Mouse (Mus musculus) hindbrain, postnatal 0 days (tissue): ENCODE measurements around the gene Mfsd2a. TPM values are rescaled to one million over a fixed set of nuclear protein-coding genes. Genes with fewer than 3 reads are reported as not detected.

Experiments used
- ATAC-seq: fragments of 200-750 bp; cut with Nextera tagmentation; 2 replicates; pipeline ENCODE4 v1.8.0; 2017; ENCODE audit warnings: mild to moderate bottlenecking, moderate TSS enrichment, moderate library complexity
- DNase-seq: peaks from one replicate; pipeline ENCODE4 v3.0.0-alpha.2; 2015; ENCODE audit warnings: low spot score
- H3K27ac ChIP-seq: fragments of 300-500 bp; sonication (generic); 2 replicates; pipeline ENCODE4 v1.5.1; 2014; ENCODE audit warnings: mild to moderate bottlenecking
- H3K27me3 ChIP-seq: fragments of 300-500 bp; sonication (generic); 2 replicates; pipeline ENCODE4 v1.6.1; 2014; ENCODE audit warnings: low read length, mixed read lengths; ENCODE audit not compliant: insufficient read depth
- H3K36me3 ChIP-seq: fragments of 300-500 bp; sonication (generic); 2 replicates; pipeline ENCODE4 v1.6.1; 2014; ENCODE audit warnings: low read length, mixed read lengths; ENCODE audit not compliant: insufficient read depth
- H3K4me1 ChIP-seq: fragments of 300-500 bp; sonication (generic); 2 replicates; pipeline ENCODE4 v1.6.1; 2014; ENCODE audit warnings: antibody characterized with exemption, low read length, mixed read lengths; ENCODE audit not compliant: insufficient read depth
- H3K4me2 ChIP-seq: fragments of 300-500 bp; sonication (generic); 2 replicates; pipeline ENCODE4 v1.6.1; 2014; ENCODE audit warnings: low read depth, mild to moderate bottlenecking, low read length, moderate library complexity, mixed read lengths
- H3K4me3 ChIP-seq: fragments of 300-500 bp; sonication (generic); 2 replicates; pipeline ENCODE4 v1.5.1; 2014; ENCODE audit warnings: low read length
- H3K9ac ChIP-seq: fragments of 300-500 bp; sonication (generic); replicated peaks from 2 replicates; pipeline ENCODE4 v1.6.1; 2014; ENCODE audit warnings: mild to moderate bottlenecking, low read length, moderate library complexity, mixed read lengths
- H3K9me3 ChIP-seq: fragments of 300-500 bp; sonication (generic); 2 replicates; pipeline ENCODE4 v1.6.1; 2016; ENCODE audit warnings: low read length, mixed read lengths
- CTCF ChIP-seq: IDR thresholded peaks from 2 replicates; pipeline ENCODE4 v1.5.1; 2016; ENCODE audit warnings: antibody characterized with exemption, control low read depth, low read depth
- WGBS: fragments of 180-500 bp; shearing (Covaris S2); extraction: QIAGEN DNeasy Blood & Tissue Kit; methylation state at CpG from one replicate; pipeline ENCODE4 v1.1.7; 2014; 5-methylcytosine and 5-hydroxymethylcytosine counted together
- polyA plus RNA-seq: library from polyadenylated mRNA; unstranded; fragments of >200 nt; fragmentation: Nextera tagmentation; extraction: Ambion mirVana; gene quantifications from 2 replicates; pipeline ENCODE4 v1.2.1, GENCODE M21; 2015
- total RNA-seq: library from RNA; depleted of rRNA; stranded (reverse); fragments of >200 nt; gene quantifications from 2 replicates; pipeline ENCODE4 v1.2.3, GENCODE M21; 2014

Mfsd2a gene
- total and polyA plus RNA-seq, 2 experiments from 2014 or later, result 34.9 to 68.0 TPM

DNA sequence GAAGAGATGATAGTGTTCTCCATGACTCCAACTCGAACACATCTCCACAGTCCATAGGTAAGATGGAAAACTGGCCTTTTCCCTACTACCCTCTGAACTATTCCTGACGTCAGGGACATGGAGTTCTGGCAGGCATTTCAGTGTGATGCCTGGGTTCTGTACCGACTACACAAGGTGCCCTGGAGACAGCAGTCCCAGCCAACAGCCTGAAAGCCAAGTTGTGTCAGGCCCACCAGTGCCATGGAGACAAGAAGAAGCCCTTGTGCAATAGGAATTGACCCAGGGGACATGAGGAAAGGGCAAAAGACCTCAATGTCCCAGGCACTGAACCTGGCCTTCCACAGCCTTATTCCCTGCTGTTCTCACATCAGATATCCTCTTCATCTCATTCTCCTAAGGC, 18.8 kb upstream of the Mfsd2a start:
- ATAC-seq, result no peak
- no peak for TF ChIP-seq CTCF

DNA sequence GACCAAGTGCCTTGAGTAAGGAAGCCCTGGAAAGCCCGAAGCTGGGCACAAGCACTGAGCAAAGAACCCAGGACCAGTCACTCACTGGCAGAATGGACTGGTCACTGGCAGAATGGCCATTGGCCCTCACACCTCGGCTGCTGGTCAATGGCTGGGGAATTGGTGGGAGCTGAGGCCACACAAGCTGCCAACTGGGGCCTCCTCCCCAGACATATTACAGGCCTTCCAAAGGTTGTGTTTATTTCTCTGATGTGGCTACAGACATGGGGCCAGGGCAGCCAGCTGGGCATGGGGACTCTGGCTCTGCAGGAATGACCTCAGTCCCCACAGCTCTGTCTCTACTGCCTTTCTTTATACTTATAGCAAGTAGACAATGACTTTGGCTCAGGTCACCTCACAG, 17.9 kb upstream of the Mfsd2a start:
- 85% methylated on average over 2 of the region's 2 CpGs for WGBS
- H3K4me1 ChIP-seq, result no peaks in the 10 kb centered on the region
- no peak for TF ChIP-seq CTCF
- no peak overlapping the region for H3K4me3 ChIP-seq
- H3K9me3 ChIP-seq, result no peaks in the 10 kb centered on the region
- no peak for ATAC-seq
- peaks cover 5% of the 10 kb centered on the region; the same call in 1 of the 2 replicates for H3K27me3 ChIP-seq
- no peak for DNase-seq
- H3K36me3 ChIP-seq, result no peaks in the 10 kb centered on the region
- H3K27ac ChIP-seq, result no peak overlapping the region
- no peak overlapping the region for H3K9ac ChIP-seq
- H3K4me2 ChIP-seq, result no peak overlapping the region

More for the DNA sequence above, 18.8 kb upstream of the Mfsd2a start:
- peaks cover 7% of the 10 kb centered on the region; the same call in 1 of the 2 replicates for H3K27me3 ChIP-seq
- no peaks in the 10 kb centered on the region for H3K9me3 ChIP-seq
- no peak overlapping the region for H3K27ac ChIP-seq
- no peak for DNase-seq
- no peak overlapping the region for H3K4me2 ChIP-seq
- no peaks in the 10 kb centered on the region for H3K4me1 ChIP-seq
- H3K36me3 ChIP-seq, result no peaks in the 10 kb centered on the region
- WGBS, result 69% methylated on average over 3 of the region's 3 CpGs
- H3K9ac ChIP-seq, result no peak overlapping the region
- H3K4me3 ChIP-seq, result no peak overlapping the region

DNA sequence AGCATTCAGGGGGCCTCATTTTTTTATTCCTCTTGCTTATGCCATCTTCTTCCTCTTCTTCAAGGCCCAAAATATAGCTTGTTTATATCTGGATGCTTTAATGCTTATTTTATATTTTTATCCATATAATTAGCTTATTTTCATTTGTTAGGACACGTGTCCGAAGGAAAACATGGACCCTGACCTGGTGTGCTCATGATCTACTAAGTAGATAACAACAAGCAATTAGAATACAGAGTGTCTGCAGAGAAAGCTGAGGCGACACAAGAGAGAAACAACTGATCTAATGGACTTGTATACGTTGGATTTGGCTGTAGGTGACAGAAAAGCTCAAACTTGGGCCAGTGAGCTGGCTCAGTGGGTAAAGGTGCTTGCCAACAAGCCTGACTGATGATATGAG, 15.9 kb upstream of the Mfsd2a start:
- no peak for DNase-seq
- no peak overlapping the region for H3K4me2 ChIP-seq
- no peak for ATAC-seq
- H3K36me3 ChIP-seq, result no peaks in the 10 kb centered on the region
- no peaks in the 10 kb centered on the region for H3K9me3 ChIP-seq
- WGBS, result 80% methylated on average over 4 of the region's 4 CpGs
- H3K27ac ChIP-seq, result no peak overlapping the region
- no peak overlapping the region for H3K4me3 ChIP-seq
- H3K9ac ChIP-seq, result no peak overlapping the region
- no peaks in the 10 kb centered on the region for H3K4me1 ChIP-seq
- H3K27me3 ChIP-seq, result no peaks in the 10 kb centered on the region
- no peak for TF ChIP-seq CTCF

DNA sequence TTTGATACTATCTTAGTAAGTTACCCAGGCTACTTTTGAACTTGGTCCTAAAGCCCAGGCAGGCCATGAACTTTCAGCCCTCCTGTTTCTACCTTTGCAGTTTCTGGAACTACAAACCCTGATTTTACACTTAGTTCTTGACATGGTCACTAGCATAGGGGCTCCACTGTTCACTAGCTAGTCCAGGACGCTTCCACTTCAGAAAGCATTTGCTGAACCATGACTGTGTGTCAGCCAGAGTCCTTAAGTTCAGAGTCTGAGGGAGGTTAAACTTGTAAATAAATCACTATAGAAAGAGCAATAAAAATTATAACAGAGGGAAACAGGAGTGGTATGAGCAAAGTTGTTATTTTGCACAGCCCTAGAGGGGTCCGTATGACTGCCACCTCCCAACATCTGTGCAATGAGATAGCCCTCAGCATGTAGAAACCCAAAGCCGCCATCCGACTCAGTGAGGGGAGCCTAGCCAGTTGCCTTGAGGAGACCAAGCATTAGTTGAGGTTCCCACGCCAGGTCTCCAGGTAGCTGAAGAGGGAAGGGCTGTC, 14.1 kb upstream of the Mfsd2a start:
- H3K9me3 ChIP-seq, result no peaks in the 10 kb centered on the region
- no peak overlapping the region for H3K4me2 ChIP-seq
- DNase-seq (no peak), ATAC-seq (no peak)
- H3K27ac ChIP-seq, result no peak overlapping the region
- no peaks in the 10 kb centered on the region for H3K4me1 ChIP-seq
- no peak overlapping the region for H3K4me3 ChIP-seq
- H3K9ac ChIP-seq, result no peak overlapping the region
- WGBS, result 86% methylated on average over 5 of the region's 5 CpGs
- no peak for TF ChIP-seq CTCF
- H3K36me3 ChIP-seq, result no peaks in the 10 kb centered on the region
- no peaks in the 10 kb centered on the region for H3K27me3 ChIP-seq

DNA sequence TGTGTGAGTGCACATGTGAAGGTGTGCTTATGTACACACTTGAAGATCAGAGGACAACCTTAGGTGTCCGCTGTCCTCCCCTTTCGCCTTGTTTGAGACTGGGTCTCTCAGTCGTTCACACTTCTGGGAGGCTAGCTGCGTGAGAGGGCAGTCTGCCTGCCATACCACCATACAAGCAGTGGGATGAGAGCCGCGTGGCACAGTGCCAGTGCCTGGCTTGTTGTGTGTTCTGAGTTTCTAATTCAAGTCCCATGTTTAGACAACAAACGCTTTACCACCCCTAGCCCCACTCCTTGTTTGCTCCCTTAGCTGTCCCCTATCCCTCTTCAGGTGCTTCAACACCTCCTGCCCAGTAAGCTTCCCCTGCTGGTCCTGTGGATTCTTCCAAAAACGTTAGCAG, 11.1 kb upstream of the Mfsd2a start:
- Histone ChIP-seq H3K9me3 (no peaks in the 10 kb centered on the region), H3K27me3 (no peaks in the 10 kb centered on the region), H3K36me3 (no peaks in the 10 kb centered on the region), H3K4me1 (no peaks in the 10 kb centered on the region), H3K27ac (no peak overlapping the region), H3K4me2 (no peak overlapping the region), H3K9ac (no peak overlapping the region), H3K4me3 (no peak overlapping the region)
- no peak for ATAC-seq
- DNase-seq, result no peak
- no peak for TF ChIP-seq CTCF
- 54% methylated on average over 8 of the region's 8 CpGs for WGBS

DNA sequence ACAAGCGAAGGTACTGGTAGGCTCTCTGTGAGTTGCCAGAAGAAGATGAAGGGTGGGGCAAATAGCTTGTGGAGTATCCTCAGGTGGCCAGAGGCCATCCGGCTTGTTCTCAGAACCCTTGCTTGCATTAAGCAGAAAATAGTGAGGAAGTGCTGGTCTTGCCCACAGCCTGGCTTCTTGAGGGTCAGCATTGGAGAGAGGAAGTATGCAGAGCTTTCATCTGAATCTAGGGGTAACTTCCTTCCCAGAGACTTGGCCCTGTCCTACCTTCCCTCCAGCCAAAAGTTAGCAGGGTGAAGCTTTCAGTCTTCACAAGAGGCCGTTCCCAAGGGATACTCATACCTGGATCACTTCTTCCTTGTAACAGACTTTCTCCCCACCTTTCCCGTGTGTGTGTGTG, 10.7 kb upstream of the Mfsd2a start:
- Histone ChIP-seq H3K9ac (no peak overlapping the region), H3K4me2 (no peak overlapping the region), H3K36me3 (no peaks in the 10 kb centered on the region), H3K27ac (no peak overlapping the region), H3K27me3 (no peaks in the 10 kb centered on the region), H3K4me3 (no peak overlapping the region), H3K4me1 (no peaks in the 10 kb centered on the region), H3K9me3 (no peaks in the 10 kb centered on the region)
- TF ChIP-seq CTCF, result no peak
- ATAC-seq (no peak), DNase-seq (no peak)
- 82% methylated on average over 4 of the region's 4 CpGs for WGBS

DNA sequence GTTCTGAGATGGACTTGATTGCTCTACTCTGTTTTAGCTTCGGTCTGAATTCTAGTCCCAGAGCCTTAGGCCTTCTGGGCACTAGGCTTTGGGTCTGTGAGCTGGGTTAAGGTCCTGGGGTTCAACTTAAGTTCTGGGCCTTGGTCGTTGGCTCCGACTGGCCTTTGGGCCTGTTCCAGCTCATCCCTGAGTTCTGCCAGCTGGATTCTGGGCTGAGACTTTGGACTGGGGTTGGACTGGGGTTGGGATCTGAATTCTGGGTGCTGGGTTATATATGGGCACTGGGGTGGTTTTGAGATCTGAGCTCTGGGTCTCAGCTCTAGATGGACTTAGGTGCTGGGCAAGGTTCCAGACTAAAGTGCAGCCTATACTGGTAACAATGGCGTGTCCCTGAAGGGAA, 10.2 kb upstream of the Mfsd2a start:
- 72% methylated on average over 4 of the region's 4 CpGs for WGBS
- no peak overlapping the region for H3K4me3 ChIP-seq
- no peaks in the 10 kb centered on the region for H3K9me3 ChIP-seq
- no peak for ATAC-seq
- no peak for TF ChIP-seq CTCF
- no peak overlapping the region for H3K27ac ChIP-seq
- no peaks in the 10 kb centered on the region for H3K27me3 ChIP-seq
- H3K4me1 ChIP-seq, result no peaks in the 10 kb centered on the region
- H3K4me2 ChIP-seq, result no peak overlapping the region
- H3K9ac ChIP-seq, result no peak overlapping the region
- H3K36me3 ChIP-seq, result no peaks in the 10 kb centered on the region
- no peak for DNase-seq
